Mouse (Mus musculus) layer of hippocampus, adult 2 months (tissue): ENCODE measurements around the gene Uhrf2. TPM values are rescaled to one million over a fixed set of nuclear protein-coding genes. Genes with fewer than 3 reads are reported as not detected.
A peak's percentile ranks its signal among the peaks of the same experiment; 100 is the strongest.
"Not testable (repeated sequence)": the region's sequence is repeated elsewhere in the genome, so short reads cannot be mapped to it uniquely, and the experiment has no call there.

ENCODE experiments used
- DNase-seq, 2 experiments: peaks; one replicate each; pipeline ENCODE4 v3.0.0; 2022; ENCODE audit warnings: low spot score in 2 of 2
- H3K27ac ChIP-seq: fragments of 200-600 bp; 2 replicates; pipeline ENCODE4 v1.8.1; 2022
- H3K4me3 ChIP-seq: fragments of 200-600 bp; 2 replicates; pipeline ENCODE4 v1.8.1; 2022; ENCODE audit warnings: mild to moderate bottlenecking
- CTCF ChIP-seq: fragments of 200-600 bp; conservative IDR thresholded peaks from 2 replicates; pipeline ENCODE4 v1.8.1; 2022; ENCODE audit warnings: antibody characterized with exemption, mild to moderate bottlenecking, moderate library complexity
- long read RNA-seq, 2 experiments: library from polyadenylated mRNA; stranded (forward); transcript quantifications; one replicate each; pipeline ENCODE4 v2.0.0; 2021; ENCODE audit warnings: borderline mapping rate in 2 of 2
- total RNA-seq, 2 experiments: library from RNA; stranded (reverse); gene quantifications; 2 replicates each; pipeline ENCODE4 v1.2.3; 2021

Uhrf2 gene
- total RNA-seq: 10 to 100 TPM; 63.5 to 69.5 TPM
- long read RNA-seq, experiment 1, transcript Uhrf2-201 (16 exons, 3,536 nt): major isoform, 27 of 42 reads
- long read RNA-seq, experiment 1, partial matches to known transcripts: 2 of 42 reads
- long read RNA-seq, experiment 1, other reads (novel, unspliced or antisense): 10 of 42 reads
- long read RNA-seq, experiment 2, transcript Uhrf2-201 (16 exons, 3,536 nt): major isoform, 33 of 47 reads
- long read RNA-seq, experiment 2, partial matches to known transcripts: 4 of 47 reads
- long read RNA-seq, experiment 2, other reads (novel, unspliced or antisense): 9 of 47 reads

- peak; percentile 94 to 95 for DNase-seq
- TF ChIP-seq CTCF: no peak
- Histone ChIP-seq H3K27ac (peak within 1 kb of the TSS; percentile 93), H3K4me3 (peak within 1 kb of the TSS; percentile 84)
Observed at GRCm38 (mm10) chr19:30029894-30030635, at the start of gene Uhrf2. TSS of gene Uhrf2 (plus strand) at chr19:30030513.

- DNase-seq: no peak
- no peak overlapping the region for H3K4me3 ChIP-seq
- no peak overlapping the region for H3K27ac ChIP-seq
- no peak for TF ChIP-seq CTCF
Observed at GRCm38 (mm10) chr19:29984208-29985005, 45.9 kb upstream of the Uhrf2 start.

GRCm38 (mm10) chr19:29986464-29987091 is 43.7 kb upstream of the Uhrf2 start:
- TF ChIP-seq CTCF: no peak
- no peak for DNase-seq
- Histone ChIP-seq H3K27ac (peak overlapping the region; percentile 74), H3K4me3 (no peak overlapping the region)

- no peak for DNase-seq
- TF ChIP-seq CTCF: no peak
- no peak overlapping the region; the same call in 1 of the 2 replicates for H3K4me3 ChIP-seq
- H3K27ac ChIP-seq: no peak overlapping the region
Observed at GRCm38 (mm10) chr19:30000406-30001365, 29.6 kb upstream of the Uhrf2 start.

- Histone ChIP-seq H3K4me3 (no peak overlapping the region), H3K27ac (no peak overlapping the region)
- no peak for TF ChIP-seq CTCF
- DNase-seq: no peak
Observed at GRCm38 (mm10) chr19:30001550-30001949, 28.8 kb upstream of the Uhrf2 start.

GRCm38 (mm10) chr19:30003621-30004020 is 26.7 kb upstream of the Uhrf2 start, which contains the start of gene Trpd52l3:
TSS of gene Trpd52l3 (plus strand) at chr19:30003790.
- TF ChIP-seq CTCF: no peak
- Histone ChIP-seq H3K4me3 (no peak within 1 kb of the TSS), H3K27ac (no peak within 1 kb of the TSS)
- no peak for DNase-seq

- H3K4me3 ChIP-seq: no peak overlapping the region
Observed at GRCm38 (mm10) chr19:30006371-30006770, 23.9 kb upstream of the Uhrf2 start.

GRCm38 (mm10) chr19:30010520-30011296 is 19.6 kb upstream of the Uhrf2 start:
- Histone ChIP-seq H3K4me3 (no peak overlapping the region), H3K27ac (no peak overlapping the region)
- no peak for TF ChIP-seq CTCF
- DNase-seq: no peak

More at GRCm38 (mm10) chr19:30006371-30006770, 23.9 kb upstream of the Uhrf2 start:
- H3K27ac ChIP-seq: no peak overlapping the region
- DNase-seq: no peak
- no peak for TF ChIP-seq CTCF

GRCm38 (mm10) chr19:30014331-30014730 is 16.0 kb upstream of the Uhrf2 start:
- no peak for DNase-seq
- TF ChIP-seq CTCF: no peak
- H3K27ac ChIP-seq: no peak overlapping the region
- no peak overlapping the region for H3K4me3 ChIP-seq

- TF ChIP-seq CTCF: no peak
Observed at GRCm38 (mm10) chr19:30016156-30016555, 14.2 kb upstream of the Uhrf2 start.

GRCm38 (mm10) chr19:30023419-30023818 is 6.9 kb upstream of the Uhrf2 start:
- H3K27ac ChIP-seq: peak overlapping the region; percentile 28; the same call in 1 of the 2 replicates
- not testable (repeated sequence) for H3K4me3 ChIP-seq, DNase-seq

More at GRCm38 (mm10) chr19:30016156-30016555, 14.2 kb upstream of the Uhrf2 start:
- no peak overlapping the region for H3K27ac ChIP-seq
- DNase-seq: no peak
- no peak overlapping the region for H3K4me3 ChIP-seq
